Mouse (Mus musculus) myocyte (in vitro differentiated cells): ENCODE results near the gene Ift88. TPM values are rescaled to one million over a fixed set of nuclear protein-coding genes. Genes with fewer than 3 reads are reported as not detected.
A peak's percentile ranks its signal among the peaks of the same experiment; 100 is the strongest.

Source experiments
- H3K27me3 ChIP-seq: one replicate; pipeline ENCODE4 v1.6.1; 2011; ENCODE audit not compliant: control insufficient read depth, insufficient read depth, insufficient read length
- H3K36me3 ChIP-seq: one replicate; pipeline ENCODE4 v1.6.1; 2011; ENCODE audit not compliant: control insufficient read depth, insufficient read depth
- H3K4me2 ChIP-seq: one replicate; pipeline ENCODE4 v1.6.1; 2011; ENCODE audit warnings: low read depth, control low read depth
- H3K4me3 ChIP-seq: one replicate; pipeline ENCODE4 v1.5.1; 2011; ENCODE audit warnings: mild to moderate bottlenecking, control low read depth, moderate library complexity
- H3K79me2 ChIP-seq: one replicate; pipeline ENCODE4 v1.6.1; 2011; ENCODE audit not compliant: control insufficient read depth, insufficient read depth
- H3ac ChIP-seq: one replicate; pipeline ENCODE4 v1.6.1; 2011; ENCODE audit not compliant: control insufficient read depth, insufficient read length
- CEBPB ChIP-seq: IDR thresholded peaks from 2 replicates; pipeline ENCODE4 v1.6.1; 2011; ENCODE audit warnings: mild to moderate bottlenecking, moderate library complexity; ENCODE audit not compliant: poor library complexity, insufficient read depth, severe bottlenecking
- E2F4 ChIP-seq: IDR thresholded peaks from one replicate; pipeline ENCODE4 v1.6.1; 2011; ENCODE audit warnings: mild to moderate bottlenecking, control low read depth, moderate library complexity; ENCODE audit not compliant: insufficient read depth
- MAX ChIP-seq: IDR thresholded peaks from one replicate; pipeline ENCODE4 v1.6.1; 2011; ENCODE audit warnings: low read depth, mild to moderate bottlenecking, control low read depth
- MYOD1 ChIP-seq, 3 experiments: IDR thresholded peaks; one replicate each; pipeline ENCODE4 v1.6.1; 2011; ENCODE audit warnings: control low read depth in 2 of 3, low read depth in 2 of 3, mild to moderate bottlenecking in 2 of 3, moderate library complexity in 1 of 3; ENCODE audit not compliant: insufficient read length in 2 of 3, control insufficient read depth in 1 of 3
- MYOG ChIP-seq, 3 experiments: IDR thresholded peaks; one replicate each; pipeline ENCODE4 v1.6.1; 2011; ENCODE audit warnings: control low read depth in 2 of 3, low read depth in 2 of 3, mild to moderate bottlenecking in 2 of 3; ENCODE audit not compliant: insufficient read length in 2 of 3, control insufficient read depth in 1 of 3, insufficient read depth in 1 of 3
- POLR2A ChIP-seq: IDR thresholded peaks from one replicate; pipeline ENCODE4 v1.6.1; 2011; ENCODE audit warnings: low read depth, mild to moderate bottlenecking, control low read depth, moderate library complexity; ENCODE audit not compliant: insufficient read length
- POLR2AphosphoS2 ChIP-seq: IDR thresholded peaks from one replicate; pipeline ENCODE4 v1.6.1; 2011; ENCODE audit warnings: low read depth, control low read depth; ENCODE audit not compliant: insufficient read length
- REST ChIP-seq: IDR thresholded peaks from one replicate; pipeline ENCODE4 v1.6.1; 2011; ENCODE audit warnings: mild to moderate bottlenecking, control low read depth, moderate library complexity; ENCODE audit not compliant: insufficient read depth, insufficient read length
- SRF ChIP-seq: IDR thresholded peaks from one replicate; pipeline ENCODE4 v1.6.1; 2011; ENCODE audit warnings: low read depth; ENCODE audit not compliant: control insufficient read depth, insufficient read length
- TCF12 ChIP-seq: IDR thresholded peaks from one replicate; pipeline ENCODE4 v1.6.1; 2011; ENCODE audit warnings: mild to moderate bottlenecking, control low read depth; ENCODE audit not compliant: poor library complexity, insufficient read depth, severe bottlenecking
- TCF3 ChIP-seq: IDR thresholded peaks from one replicate; pipeline ENCODE4 v1.6.1; 2011; ENCODE audit warnings: low read depth, control low read depth; ENCODE audit not compliant: insufficient read length
- USF1 ChIP-seq: IDR thresholded peaks from one replicate; pipeline ENCODE4 v1.6.1; 2011; ENCODE audit warnings: low read depth, mild to moderate bottlenecking, control low read depth, moderate library complexity
- polyA plus RNA-seq: library from polyadenylated mRNA; unstranded; fragments of >200 nt; fragmentation: generic; extraction: Trizol; gene quantifications from one replicate; pipeline ENCODE4 v1.2.1, GENCODE M21; 2012; ENCODE audit warnings: missing spikeins

Gene Ift88
- polyA plus RNA-seq, 1 experiment = 2.8 TPM

DNA sequence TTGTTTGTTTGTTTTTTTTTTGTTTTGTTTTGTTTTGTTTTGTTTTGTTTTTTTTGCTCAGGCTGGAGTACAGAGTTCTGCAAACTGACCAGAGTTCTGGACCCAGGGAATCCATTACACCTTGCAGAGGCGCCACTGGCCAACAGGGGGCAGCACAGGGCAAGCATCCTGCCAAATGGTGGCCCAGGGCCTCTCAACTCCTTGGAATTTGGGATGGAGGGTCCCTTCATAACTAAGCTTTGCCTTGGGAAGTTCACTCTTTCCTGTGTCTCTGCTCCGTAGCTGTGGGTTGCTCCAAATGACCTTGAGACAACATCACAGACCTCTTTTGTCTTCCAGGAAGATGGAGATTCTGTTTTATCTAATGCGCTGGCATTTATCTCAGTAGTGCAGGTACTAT, 109.4 kb downstream of the Ift88 start:
- no peaks in the 10 kb centered on the region for H3K36me3 ChIP-seq
- peaks cover 13% of the 10 kb centered on the region for H3K27me3 ChIP-seq
- no peak overlapping the region for H3K4me2 ChIP-seq
- no peak for TF ChIP-seq MYOD1 (IDR thresholded peaks at IDR 0.05; ENCODE audit: control insufficient read depth in 1 of 3, insufficient read length in 2 of 3, low read depth in 2 of 3)
- no peak for TF ChIP-seq TCF12
- no peak for TF ChIP-seq USF1
- TF ChIP-seq POLR2A = no peak
- TF ChIP-seq MYOG (IDR thresholded peaks at IDR 0.05; ENCODE audit: control insufficient read depth in 1 of 3, insufficient read depth in 1 of 3, insufficient read length in 2 of 3, low read depth in 2 of 3) = no peak
- TF ChIP-seq SRF = no peak
- no peak for TF ChIP-seq REST
- TF ChIP-seq E2F4 = no peak
- no peak overlapping the region for H3K4me3 ChIP-seq
- no peak overlapping the region for H3ac ChIP-seq
- H3K79me2 ChIP-seq = no peaks in the 10 kb centered on the region

DNA sequence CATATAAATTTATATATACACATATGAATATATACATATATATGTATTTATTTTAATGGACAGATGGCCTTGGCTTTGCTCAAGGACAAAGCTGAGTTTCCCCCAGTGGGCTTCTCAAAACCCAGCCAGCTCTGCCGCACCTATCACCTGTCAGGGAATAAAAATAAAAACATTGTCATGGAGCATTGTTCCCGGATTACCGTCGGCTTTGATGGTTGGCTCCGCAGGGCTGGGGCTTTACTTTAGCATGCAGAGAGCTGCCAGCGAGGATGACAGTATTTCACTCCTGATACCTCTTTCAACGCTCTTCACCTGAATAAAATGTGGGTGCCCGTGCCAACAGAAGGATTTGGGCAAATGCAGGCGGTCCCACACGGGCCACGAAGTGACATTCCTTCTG, 110.0 kb downstream of the Ift88 start:
- no peaks in the 10 kb centered on the region for H3K79me2 ChIP-seq
- no peak for TF ChIP-seq USF1
- no peak for TF ChIP-seq MYOD1 (IDR thresholded peaks at IDR 0.05; ENCODE audit: control insufficient read depth in 1 of 3, insufficient read length in 2 of 3, low read depth in 2 of 3)
- no peak for TF ChIP-seq TCF3
- TF ChIP-seq TCF12 = no peak
- no peak for TF ChIP-seq MAX
- TF ChIP-seq CEBPB = no peak
- no peak for TF ChIP-seq MYOG (IDR thresholded peaks at IDR 0.05; ENCODE audit: control insufficient read depth in 1 of 3, insufficient read depth in 1 of 3, insufficient read length in 2 of 3, low read depth in 2 of 3)
- no peak for TF ChIP-seq SRF
- peaks cover 13% of the 10 kb centered on the region for H3K27me3 ChIP-seq
- no peak overlapping the region for H3K4me3 ChIP-seq
- no peaks in the 10 kb centered on the region for H3K36me3 ChIP-seq
- H3K4me2 ChIP-seq = no peak overlapping the region
- no peak overlapping the region for H3ac ChIP-seq

- no peaks in the 10 kb centered on the region for H3K36me3 ChIP-seq
- no peak overlapping the region for H3K4me2 ChIP-seq
- H3ac ChIP-seq = no peak overlapping the region
- H3K79me2 ChIP-seq = no peaks in the 10 kb centered on the region
- H3K27me3 ChIP-seq = peaks cover 13% of the 10 kb centered on the region
- no peak overlapping the region for H3K4me3 ChIP-seq
- TF ChIP-seq TCF12 (no peak), MYOD1 (IDR thresholded peaks at IDR 0.05; ENCODE audit: control insufficient read depth in 1 of 3, insufficient read length in 2 of 3, low read depth in 2 of 3) (peak in 1 of 3 experiments; percentile 28)
These were observed 110.5 kb downstream of the Ift88 start for GRCm38 (mm10) chr14:57534346-57534745.

GRCm38 (mm10) chr14:57534961-57535360, 111.1 kb downstream of the Ift88 start:
- no peak overlapping the region for H3K4me3 ChIP-seq
- TF ChIP-seq POLR2AphosphoS2 = no peak
- H3K27me3 ChIP-seq = peaks cover 13% of the 10 kb centered on the region
- H3K36me3 ChIP-seq = no peaks in the 10 kb centered on the region
- no peak overlapping the region for H3ac ChIP-seq
- H3K4me2 ChIP-seq = no peak overlapping the region
- no peaks in the 10 kb centered on the region for H3K79me2 ChIP-seq

DNA sequence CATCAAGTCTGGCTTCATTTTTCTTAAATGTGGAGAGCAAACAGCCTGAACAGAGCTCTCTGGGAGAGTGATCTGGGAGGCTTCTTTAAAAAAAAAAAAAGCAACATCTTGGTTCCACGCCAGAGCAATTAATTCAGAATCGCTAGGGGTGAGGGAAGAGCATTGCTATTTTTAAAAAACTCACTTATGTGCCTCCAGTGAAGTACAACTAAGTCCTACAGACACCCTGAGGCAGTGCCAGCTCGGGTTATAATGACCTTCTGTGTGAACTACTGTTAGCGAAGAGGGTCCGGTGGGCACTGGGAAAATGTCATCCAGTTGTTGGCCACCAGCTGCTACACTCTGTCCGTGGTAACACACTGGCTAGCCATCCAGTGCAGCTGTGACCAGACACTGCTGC, 111.8 kb downstream of the Ift88 start:
- TF ChIP-seq SRF (no peak), MYOD1 (IDR thresholded peaks at IDR 0.05; ENCODE audit: control insufficient read depth in 1 of 3, insufficient read length in 2 of 3, low read depth in 2 of 3) (peak in 1 of 3 experiments; percentile 18)
- no peaks in the 10 kb centered on the region for H3K79me2 ChIP-seq
- peaks cover 13% of the 10 kb centered on the region for H3K27me3 ChIP-seq
- no peak overlapping the region for H3K4me2 ChIP-seq
- no peak overlapping the region for H3K4me3 ChIP-seq
- no peak overlapping the region for H3ac ChIP-seq
- H3K36me3 ChIP-seq = no peaks in the 10 kb centered on the region

GRCm38 (mm10) chr14:57536820-57537219, 113.0 kb downstream of the Ift88 start:
- H3K79me2 ChIP-seq = no peaks in the 10 kb centered on the region
- TF ChIP-seq POLR2AphosphoS2 (no peak), REST (no peak)
- H3K27me3 ChIP-seq = peaks cover 13% of the 10 kb centered on the region
- H3K36me3 ChIP-seq = no peaks in the 10 kb centered on the region
- H3K4me2 ChIP-seq = no peak overlapping the region
- no peak overlapping the region for H3K4me3 ChIP-seq
- H3ac ChIP-seq = no peak overlapping the region
